Mouse (Mus musculus) erythroblast, embryonic 14.5 days (primary cell): ENCODE data around the gene Cfd.

Source experiments
- GATA1 ChIP-seq: IDR thresholded peaks from 2 replicates; pipeline ENCODE4 v1.6.1; 2012; ENCODE audit warnings: low read length, inconsistent platforms, mixed read lengths
- TAL1 ChIP-seq: IDR thresholded peaks from 3 replicates; pipeline ENCODE4 v1.6.1; 2012; ENCODE audit warnings: low read length, inconsistent platforms, mixed read lengths

DNA sequence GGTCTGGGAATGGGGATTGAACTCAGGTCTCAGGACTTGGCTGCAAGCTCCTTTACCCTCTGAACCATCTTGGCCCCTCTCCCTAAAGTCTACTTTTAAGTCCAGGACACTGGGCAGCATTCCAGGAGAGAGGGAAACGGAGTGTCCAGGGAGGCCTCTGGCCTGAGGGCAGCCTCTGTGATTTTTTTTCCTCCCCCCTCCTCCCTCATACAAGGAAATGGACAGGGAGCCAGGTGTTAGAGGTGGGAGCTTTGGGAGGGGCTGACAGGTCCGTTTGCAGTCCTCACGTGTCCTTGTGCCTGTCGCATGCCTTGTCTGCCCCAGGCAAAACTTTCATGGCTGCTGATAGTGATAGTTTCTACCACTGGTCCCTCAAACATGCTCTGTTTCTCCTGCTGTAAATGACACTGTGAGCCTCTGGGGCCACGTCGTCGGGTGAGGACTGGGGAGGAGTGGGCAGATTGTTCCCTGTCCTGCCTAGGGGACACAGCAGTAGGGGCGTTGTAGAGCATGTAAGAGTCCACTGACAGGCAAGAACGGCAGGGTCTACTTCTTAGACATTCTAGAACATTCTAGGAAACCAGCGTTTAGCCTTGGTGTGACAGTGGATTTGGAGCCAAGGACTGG lies 45.7 kb downstream of the Cfd start:
- no peak for TF ChIP-seq TAL1
- TF ChIP-seq GATA1 = no peak
